Mouse (Mus musculus) hindbrain, embryonic 15.5 days (tissue): ENCODE data around the gene Arfgap3. TPM values are rescaled to one million over a fixed set of nuclear protein-coding genes. Genes with fewer than 3 reads are reported as not detected.
"Not testable (repeated sequence)": the region's sequence is repeated elsewhere in the genome, so short reads cannot be mapped to it uniquely, and the experiment has no call there.

Experiments used
- ATAC-seq: fragments of 200-750 bp; cut with Nextera tagmentation; 2 replicates; pipeline ENCODE4 v1.8.0; 2017; ENCODE audit warnings: low read depth, moderate number of reproducible peaks, moderate TSS enrichment; ENCODE audit not compliant: low FRiP score
- H3K27ac ChIP-seq: fragments of 300-500 bp; sonication (generic); replicated peaks from 2 replicates; pipeline ENCODE4 v1.5.1; 2015; ENCODE audit warnings: mild to moderate bottlenecking, inconsistent platforms
- H3K27me3 ChIP-seq: fragments of 300-500 bp; sonication (generic); 2 replicates; pipeline ENCODE4 v1.6.1; 2015; ENCODE audit warnings: control low read depth, inconsistent platforms
- H3K36me3 ChIP-seq: fragments of 300-500 bp; sonication (generic); 2 replicates; pipeline ENCODE4 v1.6.1; 2015; ENCODE audit warnings: control low read depth, inconsistent platforms
- H3K4me1 ChIP-seq: fragments of 300-500 bp; sonication (generic); replicated peaks from 2 replicates; pipeline ENCODE4 v1.6.1; 2015; ENCODE audit warnings: control low read depth, inconsistent platforms
- H3K4me2 ChIP-seq: fragments of 300-500 bp; sonication (generic); 2 replicates; pipeline ENCODE4 v1.6.1; 2015; ENCODE audit warnings: moderate library complexity, mild to moderate bottlenecking, inconsistent platforms
- H3K4me3 ChIP-seq: fragments of 300-500 bp; sonication (generic); 2 replicates; pipeline ENCODE4 v1.5.1; 2015; ENCODE audit warnings: mild to moderate bottlenecking, inconsistent platforms
- H3K9ac ChIP-seq: fragments of 300-500 bp; sonication (generic); 2 replicates; pipeline ENCODE4 v1.6.1; 2015; ENCODE audit warnings: inconsistent platforms
- H3K9me3 ChIP-seq: fragments of 300-500 bp; sonication (generic); 2 replicates; pipeline ENCODE4 v1.6.1; 2016; ENCODE audit warnings: control low read depth, inconsistent platforms
- WGBS: fragments of 180-500 bp; shearing (Covaris S2); methylation state at CpG from one replicate; pipeline ENCODE4 v1.1.7; 2015; 5-methylcytosine and 5-hydroxymethylcytosine counted together
- polyA plus RNA-seq: library from polyadenylated mRNA; unstranded; fragments of >200 nt; fragmentation: Nextera tagmentation; extraction: Ambion mirVana; gene quantifications from 2 replicates; pipeline ENCODE4 v1.2.1, GENCODE M21; 2015

Arfgap3 gene
- 41.5 and 41.9 TPM in 2 replicates for polyA plus RNA-seq

GRCm38 (mm10) chr15:83349954-83350711, at the start of gene Arfgap3:
Gene Arfgap3, minus strand, starts transcription at chr15:83350247.
- peak; percentile 95 for ATAC-seq
- under 1% methylated on average over 58 of the region's 60 CpGs for WGBS

GRCm38 (mm10) chr15:83392722-83393121, 42.7 kb upstream of the Arfgap3 start:
- H3K27me3 ChIP-seq: no peaks in the 10 kb centered on the region
- H3K4me3 ChIP-seq: no peak overlapping the region
- WGBS: 85% methylated on average over 2 of the region's 2 CpGs
- no peak overlapping the region for H3K27ac ChIP-seq
- no peaks in the 10 kb centered on the region for H3K36me3 ChIP-seq
- H3K4me1 ChIP-seq: no peaks in the 10 kb centered on the region
- H3K4me2 ChIP-seq: no peak overlapping the region
- H3K9me3 ChIP-seq: no peaks in the 10 kb centered on the region
- H3K9ac ChIP-seq: no peak overlapping the region
- no peak for ATAC-seq

More at GRCm38 (mm10) chr15:83349954-83350711, at the start of gene Arfgap3:
- H3K9me3 ChIP-seq: no peaks in the 10 kb centered on the region
- no peaks in the 10 kb centered on the region for H3K27me3 ChIP-seq
- peak within 1 kb of the TSS; percentile 65 for H3K4me3 ChIP-seq
- H3K4me2 ChIP-seq: peak within 1 kb of the TSS; percentile 83
- peak within 1 kb of the TSS; percentile 69 for H3K9ac ChIP-seq
- 0 out of 2 replicates have a peak, but pooled peaks cover 3% of the 10 kb centered on the region for H3K36me3 ChIP-seq
- peaks cover 18% of the 10 kb centered on the region for H3K4me1 ChIP-seq
- peak within 1 kb of the TSS; percentile 68 for H3K27ac ChIP-seq

DNA sequence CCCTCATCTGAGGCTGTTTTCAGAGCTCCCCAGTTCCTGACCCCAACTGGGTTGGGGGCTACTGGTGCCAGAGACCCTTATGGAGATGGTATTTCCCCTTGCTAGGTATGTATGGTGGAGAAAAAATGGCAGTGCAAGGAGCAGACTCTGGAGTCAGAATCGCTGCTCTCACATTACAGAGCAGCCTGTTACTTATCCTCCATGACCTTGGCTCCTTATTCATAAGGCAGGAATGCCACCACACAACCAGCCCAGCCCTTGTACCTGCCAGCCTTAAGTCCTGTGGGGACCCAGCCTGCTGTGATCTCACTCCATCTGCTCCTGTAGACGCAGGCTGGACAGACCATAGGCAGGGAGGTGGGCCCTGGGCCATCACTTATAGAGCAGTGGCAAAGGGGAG, 37.9 kb upstream of the Arfgap3 start:
- no peaks in the 10 kb centered on the region for H3K27me3 ChIP-seq
- no peaks in the 10 kb centered on the region for H3K9me3 ChIP-seq
- no peak overlapping the region for H3K9ac ChIP-seq
- no peak overlapping the region for H3K4me3 ChIP-seq
- WGBS: 86% methylated on average over 2 of the region's 2 CpGs
- no peak for ATAC-seq
- no peaks in the 10 kb centered on the region for H3K36me3 ChIP-seq
- no peaks in the 10 kb centered on the region for H3K4me1 ChIP-seq
- H3K4me2 ChIP-seq: no peak overlapping the region
- H3K27ac ChIP-seq: no peak overlapping the region

DNA sequence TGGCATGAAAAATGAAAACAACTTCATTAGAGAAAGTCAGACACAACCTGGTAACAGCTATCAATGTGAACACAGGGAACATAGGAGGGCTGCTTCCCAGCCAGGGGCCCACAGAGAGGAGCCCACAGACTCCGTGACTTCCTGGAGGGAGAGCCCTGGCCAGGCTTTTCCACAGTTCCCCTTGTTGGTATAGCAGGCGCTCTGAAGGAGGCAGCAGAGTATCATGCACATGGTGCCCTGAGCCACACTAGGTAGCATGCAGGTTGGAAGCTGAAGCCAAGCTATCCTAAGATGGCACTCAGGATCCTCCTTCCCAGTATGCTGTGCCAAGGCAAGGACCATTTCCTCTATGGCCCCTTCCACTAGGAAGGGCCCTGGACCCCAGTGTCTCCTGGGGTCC, 33.6 kb upstream of the Arfgap3 start:
- no peak overlapping the region for H3K27ac ChIP-seq
- no peaks in the 10 kb centered on the region for H3K4me1 ChIP-seq
- no peaks in the 10 kb centered on the region for H3K36me3 ChIP-seq
- no peak for ATAC-seq
- H3K27me3 ChIP-seq: no peaks in the 10 kb centered on the region
- WGBS: 90% methylated on average over 2 of the region's 2 CpGs
- no peak overlapping the region for H3K4me2 ChIP-seq
- H3K9ac ChIP-seq: no peak overlapping the region
- H3K9me3 ChIP-seq: no peaks in the 10 kb centered on the region
- H3K4me3 ChIP-seq: no peak overlapping the region

- ATAC-seq: no peak
- H3K27me3 ChIP-seq: no peaks in the 10 kb centered on the region
- no peak overlapping the region for H3K9ac ChIP-seq
- no peak overlapping the region for H3K27ac ChIP-seq
- no peaks in the 10 kb centered on the region for H3K4me1 ChIP-seq
- H3K9me3 ChIP-seq: no peaks in the 10 kb centered on the region
- 94% methylated on average over 5 of the region's 5 CpGs for WGBS
- no peak overlapping the region for H3K4me2 ChIP-seq
- H3K4me3 ChIP-seq: no peak overlapping the region
- no peaks in the 10 kb centered on the region for H3K36me3 ChIP-seq
Observed at GRCm38 (mm10) chr15:83383136-83383535, 33.1 kb upstream of the Arfgap3 start.

DNA sequence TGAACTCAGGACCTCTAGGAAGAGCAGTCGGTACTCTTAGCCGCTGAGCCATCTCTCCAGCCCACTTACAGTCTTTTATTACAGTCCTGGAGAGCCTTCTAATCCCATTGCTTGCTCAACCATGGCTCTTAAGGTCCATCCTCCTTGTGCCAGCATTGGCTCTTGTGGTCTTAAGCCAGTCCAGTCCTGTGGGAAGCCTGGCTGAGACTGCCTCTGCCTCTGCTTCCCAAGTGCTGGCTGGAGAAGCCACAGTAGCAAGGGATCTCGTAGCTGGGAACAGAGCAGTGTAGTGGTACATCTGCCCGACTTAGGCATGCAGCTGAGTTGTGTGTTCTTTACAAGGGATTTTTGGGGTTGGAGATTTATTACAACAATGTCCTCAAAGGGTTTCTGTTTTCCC, 32.4 kb upstream of the Arfgap3 start:
- Histone ChIP-seq H3K27ac (no peak overlapping the region), H3K4me1 (no peaks in the 10 kb centered on the region), H3K9me3 (no peaks in the 10 kb centered on the region), H3K4me3 (no peak overlapping the region), H3K4me2 (no peak overlapping the region), H3K9ac (no peak overlapping the region), H3K36me3 (no peaks in the 10 kb centered on the region), H3K27me3 (no peaks in the 10 kb centered on the region)
- ATAC-seq: no peak
- WGBS: 94% methylated on average over 4 of the region's 4 CpGs

DNA sequence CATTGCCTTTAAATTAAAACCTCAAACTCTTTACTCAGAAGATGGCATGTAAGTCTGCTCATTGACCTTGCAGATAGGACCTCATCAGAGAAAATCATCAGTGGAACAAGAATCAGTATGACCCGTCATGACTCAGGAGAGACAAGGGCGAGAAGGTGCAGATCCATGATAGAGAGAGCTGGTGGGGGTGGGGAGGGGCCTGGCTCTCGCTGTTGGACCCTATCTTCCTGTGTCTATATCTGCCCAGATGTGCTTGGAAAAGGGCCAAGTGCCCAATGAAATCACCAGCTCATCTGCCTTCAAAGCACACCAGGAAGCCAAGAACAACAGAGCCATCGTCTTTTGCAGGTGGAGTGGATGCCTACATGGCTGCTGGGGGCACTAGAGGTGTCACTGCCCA, 27.1 kb upstream of the Arfgap3 start:
- WGBS: 82% methylated on average over 4 of the region's 4 CpGs
- Histone ChIP-seq H3K4me2 (no peak overlapping the region), H3K9ac (no peak overlapping the region), H3K9me3 (no peaks in the 10 kb centered on the region), H3K27ac (no peak overlapping the region), H3K36me3 (no peaks in the 10 kb centered on the region), H3K4me3 (no peak overlapping the region), H3K27me3 (no peaks in the 10 kb centered on the region), H3K4me1 (no peaks in the 10 kb centered on the region)
- no peak for ATAC-seq

DNA sequence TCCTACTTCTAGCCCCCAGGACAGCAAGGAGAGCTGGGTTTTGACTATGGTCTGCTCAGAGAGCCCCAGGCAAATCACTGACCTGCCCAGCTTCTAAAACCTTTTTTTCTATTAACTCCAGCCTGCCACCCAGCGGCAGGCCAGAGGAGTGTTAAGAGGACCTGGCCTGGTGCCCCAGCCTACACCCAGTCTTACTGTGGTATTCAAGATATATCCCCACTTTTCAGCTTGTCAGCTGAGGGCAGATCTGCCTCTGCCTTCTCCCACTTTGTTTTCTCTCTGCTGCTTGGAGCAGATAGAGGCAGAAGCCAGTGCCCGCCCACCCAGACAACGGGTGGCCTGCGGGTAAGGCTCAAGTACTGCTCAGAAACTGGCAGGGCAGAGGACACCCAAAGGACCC, 25.1 kb upstream of the Arfgap3 start:
- no peak overlapping the region for H3K27ac ChIP-seq
- no peak overlapping the region for H3K4me3 ChIP-seq
- no peaks in the 10 kb centered on the region for H3K9me3 ChIP-seq
- H3K4me1 ChIP-seq: no peaks in the 10 kb centered on the region
- no peaks in the 10 kb centered on the region for H3K36me3 ChIP-seq
- no peaks in the 10 kb centered on the region for H3K27me3 ChIP-seq
- ATAC-seq: no peak
- H3K9ac ChIP-seq: no peak overlapping the region
- 67% methylated on average over 4 of the region's 4 CpGs for WGBS
- no peak overlapping the region for H3K4me2 ChIP-seq

- Histone ChIP-seq H3K4me2 (no peak overlapping the region), H3K9me3 (no peaks in the 10 kb centered on the region), H3K4me3 (no peak overlapping the region), H3K27ac (no peak overlapping the region), H3K36me3 (no peaks in the 10 kb centered on the region), H3K4me1 (no peaks in the 10 kb centered on the region), H3K27me3 (no peaks in the 10 kb centered on the region), H3K9ac (no peak overlapping the region)
- ATAC-seq: no peak
Observed at GRCm38 (mm10) chr15:83374076-83374475, 24.0 kb upstream of the Arfgap3 start.

GRCm38 (mm10) chr15:83368702-83369101, 18.7 kb upstream of the Arfgap3 start:
- H3K9me3 ChIP-seq, H3K4me1 ChIP-seq, H3K27ac ChIP-seq, H3K4me3 ChIP-seq, H3K9ac ChIP-seq, H3K4me2 ChIP-seq, H3K27me3 ChIP-seq, ATAC-seq, H3K36me3 ChIP-seq: not testable (repeated sequence)
- 97% methylated on average over 4 of the region's 4 CpGs for WGBS

DNA sequence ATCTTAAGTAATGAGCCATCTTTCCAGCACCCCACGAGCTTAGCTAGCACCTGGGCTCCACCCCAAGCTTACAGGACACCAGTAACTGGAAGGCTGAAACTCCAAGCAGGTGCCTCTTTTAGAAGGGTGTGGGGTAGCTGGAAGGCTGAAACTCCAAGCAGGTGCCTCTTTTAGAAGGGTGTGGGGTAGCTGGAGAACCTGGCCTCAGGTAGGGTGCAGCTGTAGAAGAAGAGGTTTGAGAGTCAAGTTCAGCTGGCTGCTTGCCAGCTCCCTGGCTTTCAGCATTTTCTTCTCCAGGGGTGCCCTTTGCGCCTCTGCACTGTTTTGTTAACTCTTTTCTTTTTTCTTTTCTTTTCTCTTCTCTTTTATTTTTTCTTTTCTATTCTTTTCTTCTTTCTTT, 18.2 kb upstream of the Arfgap3 start:
- 93% methylated on average over 2 of the region's 2 CpGs for WGBS

GRCm38 (mm10) chr15:83366933-83367552, 17.0 kb upstream of the Arfgap3 start:
- Histone ChIP-seq H3K9ac (no peak overlapping the region), H3K4me2 (peak overlapping the region; percentile 75), H3K4me3 (peak overlapping the region; percentile 44), H3K9me3 (no peaks in the 10 kb centered on the region), H3K36me3 (no peaks in the 10 kb centered on the region), H3K27ac (no peak overlapping the region), H3K4me1 (0 out of 2 replicates have a peak, but pooled peaks cover 5% of the 10 kb centered on the region), H3K27me3 (no peaks in the 10 kb centered on the region)
- WGBS: 29% methylated on average over 53 of the region's 58 CpGs
- peak; percentile 94 for ATAC-seq

More for the DNA sequence above, 18.2 kb upstream of the Arfgap3 start:
- Histone ChIP-seq H3K9me3 (no peaks in the 10 kb centered on the region), H3K27ac (no peak overlapping the region), H3K36me3 (no peaks in the 10 kb centered on the region), H3K4me3 (no peak overlapping the region), H3K4me1 (0 out of 2 replicates have a peak, but pooled peaks cover 5% of the 10 kb centered on the region), H3K27me3 (no peaks in the 10 kb centered on the region), H3K4me2 (no peak overlapping the region), H3K9ac (no peak overlapping the region)
- no peak for ATAC-seq
